Mouse (Mus musculus) small intestine, adult 2 months (tissue): ENCODE measurements around the gene Igflr1. TPM values are rescaled to one million over a fixed set of nuclear protein-coding genes. Genes with fewer than 3 reads are reported as not detected.

Experiments
- H3K27ac ChIP-seq: fragments of 200-500 bp; 2 replicates; pipeline ENCODE4 v1.5.1; 2012; ENCODE audit warnings: low read depth, low read length, control low read depth, inconsistent platforms; ENCODE audit not compliant: insufficient read depth
- H3K27me3 ChIP-seq: fragments of 200-500 bp; 2 replicates; pipeline ENCODE4 v1.6.1; 2012; ENCODE audit warnings: mild to moderate bottlenecking, moderate library complexity, low read length, inconsistent platforms; ENCODE audit not compliant: control insufficient read depth, insufficient read depth
- H3K36me3 ChIP-seq: fragments of 200-500 bp; 2 replicates; pipeline ENCODE4 v1.6.1; 2012; ENCODE audit warnings: mild to moderate bottlenecking, low read length, control low read depth, inconsistent platforms; ENCODE audit not compliant: control insufficient read depth, insufficient read depth
- H3K4me1 ChIP-seq: fragments of 200-500 bp; 2 replicates; pipeline ENCODE4 v1.6.1; 2012; ENCODE audit warnings: low read length, inconsistent platforms, mixed read lengths; ENCODE audit not compliant: control insufficient read depth, insufficient read depth, insufficient read length
- H3K4me3 ChIP-seq: fragments of 200-500 bp; 2 replicates; pipeline ENCODE4 v1.5.1; 2012; ENCODE audit warnings: low read depth, mild to moderate bottlenecking, control low read depth, inconsistent platforms, low read length, moderate library complexity
- CTCF ChIP-seq: fragments of 200-500 bp; IDR thresholded peaks from 2 replicates; pipeline ENCODE4 v1.5.1; 2012; ENCODE audit warnings: low read depth, mild to moderate bottlenecking, control low read depth, inconsistent platforms, low read length, moderate library complexity, mixed read lengths; ENCODE audit not compliant: insufficient replicate concordance, insufficient read length; ENCODE audit errors: extremely low read depth
- POLR2A ChIP-seq: fragments of 200-500 bp; IDR thresholded peaks from 2 replicates; pipeline ENCODE4 v1.6.1; 2012; ENCODE audit warnings: low read depth, mild to moderate bottlenecking, control low read depth, inconsistent platforms, low read length, moderate library complexity
- WGBS: fragments of 180-500 bp; shearing (Covaris S2); methylation state at CpG from one replicate; pipeline ENCODE4 v1.1.7; 2018; 5-methylcytosine and 5-hydroxymethylcytosine counted together
- polyA plus RNA-seq: library from polyadenylated mRNA; depleted of rRNA; stranded (reverse); fragments of >200 nt; gene quantifications from 2 replicates; pipeline ENCODE4 v1.2.3, GENCODE M21; 2012

Gene Igflr1
- polyA plus RNA-seq, 1 experiment = 11.4 TPM

GRCm38 (mm10) chr7:30540572-30540971 lies 24.7 kb upstream of the Igflr1 start:
- Histone ChIP-seq H3K27me3 (no peaks in the 10 kb centered on the region), H3K36me3 (peaks cover 2% of the 10 kb centered on the region; the same call in 1 of the 2 replicates), H3K4me3 (no peak overlapping the region), H3K27ac (no peak overlapping the region), H3K4me1 (no peaks in the 10 kb centered on the region)
- WGBS = 92% methylated on average over 7 of the region's 7 CpGs
- no peak for TF ChIP-seq POLR2A
- no peak for TF ChIP-seq CTCF

GRCm38 (mm10) chr7:30544327-30544726 lies 20.9 kb upstream of the Igflr1 start:
- 92% methylated on average over 2 of the region's 2 CpGs for WGBS
- Histone ChIP-seq H3K4me3 (no peak overlapping the region), H3K4me1 (no peaks in the 10 kb centered on the region), H3K27ac (no peak overlapping the region), H3K36me3 (0 out of 2 replicates have a peak, but pooled peaks cover 2% of the 10 kb centered on the region), H3K27me3 (no peaks in the 10 kb centered on the region)
- TF ChIP-seq POLR2A = no peak
- TF ChIP-seq CTCF = no peak

GRCm38 (mm10) chr7:30549880-30550279 lies 15.3 kb upstream of the Igflr1 start:
- 60% methylated on average over 2 of the region's 2 CpGs for WGBS

GRCm38 (mm10) chr7:30550603-30551002 lies 14.6 kb upstream of the Igflr1 start:
- H3K36me3 ChIP-seq = peaks cover 8% of the 10 kb centered on the region
- no peak overlapping the region for H3K27ac ChIP-seq
- WGBS = 100% methylated on average over 1 of the region's 1 CpGs
- H3K4me3 ChIP-seq = no peak overlapping the region
- peaks cover 4% of the 10 kb centered on the region for H3K4me1 ChIP-seq
- TF ChIP-seq POLR2A = no peak
- no peak for TF ChIP-seq CTCF
- no peaks in the 10 kb centered on the region for H3K27me3 ChIP-seq

More at GRCm38 (mm10) chr7:30549880-30550279, 15.3 kb upstream of the Igflr1 start:
- Histone ChIP-seq H3K36me3 (peaks cover 2% of the 10 kb centered on the region; the same call in 1 of the 2 replicates), H3K27me3 (no peaks in the 10 kb centered on the region), H3K4me3 (no peak overlapping the region), H3K4me1 (peaks cover 4% of the 10 kb centered on the region), H3K27ac (no peak overlapping the region)
- TF ChIP-seq POLR2A = no peak
- no peak for TF ChIP-seq CTCF

GRCm38 (mm10) chr7:30551445-30552101 lies 13.7 kb upstream of the Igflr1 start:
- H3K27ac ChIP-seq = peak overlapping the region; percentile 91
- no peaks in the 10 kb centered on the region for H3K27me3 ChIP-seq
- peaks cover 14% of the 10 kb centered on the region for H3K36me3 ChIP-seq
- TF ChIP-seq CTCF = peak; percentile 41; the same call in 1 of the 2 replicates
- TF ChIP-seq POLR2A = no peak
- H3K4me1 ChIP-seq = peaks cover 4% of the 10 kb centered on the region
- WGBS = under 1% methylated on average over 10 of the region's 10 CpGs
- peak overlapping the region; percentile 68 for H3K4me3 ChIP-seq

- Histone ChIP-seq H3K27ac (peak within 1 kb of the TSS; percentile 91), H3K4me3 (peak within 1 kb of the TSS; percentile 68), H3K27me3 (no peaks in the 10 kb centered on the region), H3K36me3 (peaks cover 22% of the 10 kb centered on the region), H3K4me1 (peaks cover 4% of the 10 kb centered on the region)
- under 1% methylated on average over 44 of the region's 44 CpGs for WGBS
- TF ChIP-seq POLR2A = peak; percentile 69; the same call in 1 of the 2 replicates
- no peak; the same call in 1 of the 2 replicates for TF ChIP-seq CTCF
These were observed 12.9 kb upstream of the Igflr1 start, which contains the start of the genes Hspb6 and Proser3 for GRCm38 (mm10) chr7:30552102-30553020. TSS of gene Hspb6 (plus strand) at chr7:30552178. TSS of gene Proser3 (minus strand) at chr7:30552299.
